In the genomic region with DNA sequence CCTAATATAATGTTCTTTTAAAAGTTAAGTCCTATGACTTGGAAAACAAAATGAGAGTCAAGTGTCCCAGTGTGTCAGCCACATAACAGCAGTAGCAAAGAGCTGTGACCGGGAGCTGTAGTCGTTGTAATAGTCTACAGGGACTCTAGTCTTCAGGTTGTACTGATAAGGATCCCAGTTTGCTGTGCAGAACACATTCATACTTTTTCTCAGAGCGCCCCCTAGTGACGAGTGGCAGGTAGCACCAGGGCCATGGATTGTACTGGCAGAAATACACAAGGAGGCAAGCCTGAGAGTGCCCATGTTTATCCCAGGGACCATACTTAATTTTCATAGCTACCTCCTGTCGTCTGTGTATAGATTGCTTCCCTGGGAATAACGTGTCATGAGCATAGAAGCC, we compare ENCODE assay signal across 9 mouse cellular contexts. TPM values are rescaled to one million over a fixed set of nuclear protein-coding genes. Genes with fewer than 3 reads are reported as not detected.
A peak's percentile ranks its signal among the peaks of the same experiment; 100 is the strongest.
DNase-seq lines count a peak whose midpoint lies in the region; ATAC-seq and TF ChIP-seq lines count a peak whose summit lies in the region.
"Had no signal": no experiment of that assay in that cellular context is flagged by ENCODE, and none has a peak within 500 bp of the region (broad histone marks: within the 10 kb centered on the region; RNA-seq: fewer than 3 reads in every experiment).

No protein-coding gene starts in this region.

- H3K4me3 ChIP-seq in ES-E14 (ENCODE audit: insufficient read depth in 1 of 2, low read depth in 1 of 2, low read length in 2 of 2, poor library complexity in 1 of 2, severe bottlenecking in 1 of 2): no peak overlapping the region
- H3K4me3 ChIP-seq in forebrain, embryonic 13.5 days: no peak overlapping the region
- no peak overlapping the region for H3K4me3 ChIP-seq in lung, adult 2 months (replicated peaks; ENCODE audit: extremely low read depth, low read depth, low read length)
- H3K4me3 ChIP-seq: megakaryocyte, embryonic 14.5 days had no signal

- 8% methylated on average over 6 of the region's 6 CpGs for WGBS in forebrain, embryonic 13.5 days
- 4% methylated on average over 6 of the region's 6 CpGs for WGBS in lung, adult 2 months

- intact Hi-C loops in heart, postnatal 25 days (cut with DNase I): loop anchor here (2.0 to 10.0 kb wide), 3 partner anchors 463 to 873 kb away; no protein-coding TSS in a partner anchor

- no peak for TF ChIP-seq POLR2A in lung, adult 2 months (IDR thresholded peaks at IDR 0.05; ENCODE audit: borderline replicate concordance, extremely low read depth, low read depth, low read length)

- no peak overlapping the region for H3K9ac ChIP-seq in ES-E14 (ENCODE audit: insufficient read depth, low read depth, low read length, poor library complexity, severe bottlenecking)
- H3K9ac ChIP-seq in forebrain, embryonic 13.5 days: no peak overlapping the region

- TF ChIP-seq CTCF in lung, adult 2 months (IDR thresholded peaks at IDR 0.05; ENCODE audit: insufficient read depth, low read length): peak; percentile 84

- no peak overlapping the region for H3K27ac ChIP-seq in ES-E14 (ENCODE audit: insufficient read depth, low read depth, low read length, poor library complexity, severe bottlenecking)
- H3K27ac ChIP-seq in forebrain, embryonic 13.5 days: no peak overlapping the region

- no peaks in the 10 kb centered on the region for H3K36me3 ChIP-seq in ES-E14 (ENCODE audit: control insufficient read depth, insufficient read depth, low read length, poor library complexity, severe bottlenecking)
- H3K36me3 ChIP-seq in forebrain, embryonic 13.5 days (ENCODE audit: poor library complexity, severe bottlenecking): no peaks in the 10 kb centered on the region

- H3K9me3 ChIP-seq in ES-E14 (ENCODE audit: control insufficient read depth, insufficient read depth, low read depth, low read length): no peaks in the 10 kb centered on the region
- H3K9me3 ChIP-seq in forebrain, embryonic 13.5 days (replicated peaks): no peaks in the 10 kb centered on the region
- H3K9me3 ChIP-seq: megakaryocyte, embryonic 14.5 days had no signal

- H3K4me2 ChIP-seq in forebrain, embryonic 13.5 days: no peak overlapping the region

- in situ Hi-C loops in ES-E14 (cut with MboI; ENCODE audit: low sequenced_read_pairs in 2 of 2, unreplicated experiment in 2 of 2): no loop called here

- H3K27me3 ChIP-seq in forebrain, embryonic 13.5 days: no peaks in the 10 kb centered on the region

- ATAC-seq in forebrain, embryonic 13.5 days: peak; percentile 77

- peaks cover 0 to 2% of the 10 kb centered on the region in 2 experiments; a peak in 1 of 4 replicates for H3K4me1 ChIP-seq in ES-E14 (ENCODE audit: control insufficient read depth in 2 of 2, insufficient read depth in 2 of 2, low read length in 2 of 2, poor library complexity in 1 of 2)
- 0 out of 2 replicates have a peak, but pooled peaks cover 3% of the 10 kb centered on the region for H3K4me1 ChIP-seq in forebrain, embryonic 13.5 days
- H3K4me1 ChIP-seq in lung, adult 2 months (ENCODE audit: control insufficient read depth, insufficient read depth, low read length): no peaks in the 10 kb centered on the region
- H3K4me1 ChIP-seq: megakaryocyte, embryonic 14.5 days had no signal

- peak; percentile 85 for DNase-seq in ES-E14 (ENCODE audit: low read depth, low spot score)
- peak; percentile 70 for DNase-seq in c-Kit-positive CD71-positive TER-119-negative erythroid progenitor cells, embryonic 14.5 days (ENCODE audit: low read depth)
- DNase-seq in heart, postnatal 25 days (ENCODE audit: low spot score): peak; percentile 6
- DNase-seq in layer of hippocampus, adult 18-20 months (ENCODE audit: low spot score in 2 of 2): peak; percentile 28 to 83
- peak; percentile 57 for DNase-seq in lung, adult 2 months
- peak; percentile 23 for DNase-seq in ovary, postnatal 10 days (ENCODE audit: low spot score)
- DNase-seq in thymus, postnatal 14 days: peak; percentile 84

TF ChIP-seq in ES-E14, 5 proteins besides CTCF, POLR2A, EP300 and RAD21:
- no peak for TF ChIP-seq HCFC1 (IDR thresholded peaks at IDR 0.05; ENCODE audit: borderline replicate concordance, insufficient read depth, low read length)
- no peak for TF ChIP-seq CHD2 (IDR thresholded peaks at IDR 0.05; ENCODE audit: low read depth, low read length)
- TF ChIP-seq ZC3H11A (IDR thresholded peaks at IDR 0.05; ENCODE audit: borderline replicate concordance, low read depth, low read length): peak; percentile 90

RNA-seq across cellular contexts. Expression of gene Ly75, which starts 35.0 kb away (rescaled TPM):
- 20.1 and 50.1 TPM in 2 replicates for total RNA-seq in ES-E14 (2012; rRNA removed)
- 0.41 and 0.63 TPM in 2 replicates for polyA plus RNA-seq in forebrain, embryonic 13.5 days (2015; fragmentation: Nextera tagmentation; extraction: Ambion mirVana)
- under 1 TPM; 0.61 to 0.75 TPM for total RNA-seq in heart, postnatal 25 days (2021)
- total RNA-seq in layer of hippocampus, adult 18-20 months (2021): under 1 TPM; 0.47 to 0.71 TPM
- polyA plus RNA-seq in lung, adult 2 months (2012; rRNA removed): 1.7 and 2.9 TPM in 2 replicates

Comparison
In these comparisons a context has a peak if more than half of its experiments do, and no peak if none do; other contexts are left out.
1. DNase-seq: peak in every context shown above with its lines; median percentile 85 in ES-E14; 84 in thymus, postnatal 14 days; 70 in c-Kit-positive CD71-positive TER-119-negative erythroid progenitor cells, embryonic 14.5 days; 57 in lung, adult 2 months; 56 in layer of hippocampus, adult 18-20 months; 23 in ovary, postnatal 10 days; 6 in heart, postnatal 25 days.
2. RNA of gene Ly75, which starts 35.0 kb away (total RNA-seq): 20.1 to 50.1 TPM in ES-E14; 0.61 to 0.75 TPM in heart, postnatal 25 days and 0.47 to 0.71 TPM in layer of hippocampus, adult 18-20 months; every median in the first group is over 10 times any median in the second.